Mouse (Mus musculus): ENCODE measurements around the gene Tigd4.

DNA sequence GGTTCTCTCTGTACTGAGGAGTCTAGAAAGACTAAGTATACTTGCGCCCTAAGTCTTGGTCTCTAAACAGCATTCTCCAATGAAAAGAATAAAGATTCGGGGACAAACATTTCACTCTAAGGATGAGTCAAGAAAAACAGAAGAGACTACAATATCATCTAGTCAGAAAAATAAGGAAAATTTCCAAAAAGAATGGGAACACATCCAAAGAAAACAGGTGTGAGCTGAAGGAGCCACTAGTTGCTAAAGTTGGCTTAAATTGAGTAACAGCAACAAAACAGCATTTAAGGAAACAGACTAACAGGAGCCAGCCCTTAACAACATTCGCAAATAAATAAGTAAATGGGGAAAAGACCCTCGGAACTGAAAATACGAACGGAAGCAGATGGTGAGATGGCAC, 24.8 kb upstream of the Tigd4 start:
- TF ChIP-seq POLR2A (IDR thresholded peaks at IDR 0.05; ENCODE audit: insufficient read depth, low read depth, low read length) (no peak), CTCF (IDR thresholded peaks at IDR 0.05) (no peak), EP300 (IDR thresholded peaks at IDR 0.05; ENCODE audit: insufficient read depth, low read depth, low read length) (no peak)

Measured in heart, adult 2 months (tissue).